Mouse (Mus musculus): ENCODE data around the gene Fam110c. TPM values are rescaled to one million over a fixed set of nuclear protein-coding genes. Genes with fewer than 3 reads are reported as not detected.
"Not testable (repeated sequence)": the region's sequence is repeated elsewhere in the genome, so short reads cannot be mapped to it uniquely, and the experiment has no call there.

Gene Fam110c
- not detected for total RNA-seq (2021)
- long read RNA-seq, experiment 1 = 0 reads
- long read RNA-seq, experiment 2 = 0 reads

GRCm38 (mm10) chr12:31073412-31074354 lies at the start of gene Fam110c:
Gene Fam110c (plus strand): TSS chr12:31073861.
- intact Hi-C loops (cut with DNase I; ENCODE audit: low total_unique reads) = no loop called here
- DNase-seq = no peak

- intact Hi-C loops (cut with DNase I; ENCODE audit: low total_unique reads) = no loop called here
- no peak for DNase-seq
Measured at GRCm38 (mm10) chr12:31026423-31026822, 47.2 kb upstream of the Fam110c start.

- DNase-seq = no peak
- intact Hi-C loops (cut with DNase I; ENCODE audit: low total_unique reads) = no loop called here
Measured at GRCm38 (mm10) chr12:31052066-31052465, 21.6 kb upstream of the Fam110c start.

GRCm38 (mm10) chr12:31056291-31056864 lies 17.3 kb upstream of the Fam110c start:
- DNase-seq = no peak
- intact Hi-C loops (cut with DNase I; ENCODE audit: low total_unique reads) = no loop called here

- DNase-seq = no peak
- intact Hi-C loops (cut with DNase I; ENCODE audit: low total_unique reads) = no loop called here
Measured at GRCm38 (mm10) chr12:31059393-31059853, 14.2 kb upstream of the Fam110c start.

GRCm38 (mm10) chr12:31060245-31060644 lies 13.4 kb upstream of the Fam110c start:
- no peak for DNase-seq

GRCm38 (mm10) chr12:31071222-31071621 lies 2.4 kb upstream of the Fam110c start:
- DNase-seq = no peak
- intact Hi-C loops (cut with DNase I; ENCODE audit: low total_unique reads) = no loop called here

More at GRCm38 (mm10) chr12:31060245-31060644, 13.4 kb upstream of the Fam110c start:
- intact Hi-C loops (cut with DNase I; ENCODE audit: low total_unique reads) = no loop called here

GRCm38 (mm10) chr12:31074355-31074786 lies 710 bp downstream of the Fam110c start:
- DNase-seq; intact Hi-C loops (cut with DNase I; ENCODE audit: low total_unique reads): not testable (repeated sequence)

- intact Hi-C loops (cut with DNase I; ENCODE audit: low total_unique reads) = no loop called here
- DNase-seq = no peak
Measured at GRCm38 (mm10) chr12:31074839-31075538, 1.3 kb downstream of the Fam110c start.

- intact Hi-C loops (cut with DNase I; ENCODE audit: low total_unique reads) = no loop called here
Measured at GRCm38 (mm10) chr12:31077020-31077419, 3.4 kb downstream of the Fam110c start.

GRCm38 (mm10) chr12:31078030-31078429 lies 4.4 kb downstream of the Fam110c start:
- intact Hi-C loops (cut with DNase I; ENCODE audit: low total_unique reads) = no loop called here
- no peak for DNase-seq

More at GRCm38 (mm10) chr12:31077020-31077419, 3.4 kb downstream of the Fam110c start:
- DNase-seq = no peak

- intact Hi-C loops (cut with DNase I; ENCODE audit: low total_unique reads) = no loop called here
- DNase-seq = no peak
Measured at GRCm38 (mm10) chr12:31080352-31080751, 6.7 kb downstream of the Fam110c start.

- intact Hi-C loops (cut with DNase I; ENCODE audit: low total_unique reads) = no loop called here
- no peak for DNase-seq
Measured at GRCm38 (mm10) chr12:31080890-31081554, 7.4 kb downstream of the Fam110c start.

GRCm38 (mm10) chr12:31083007-31083406 lies 9.3 kb downstream of the Fam110c start:
- DNase-seq = no peak
- intact Hi-C loops (cut with DNase I; ENCODE audit: low total_unique reads) = no loop called here

- no peak for DNase-seq
- intact Hi-C loops (cut with DNase I; ENCODE audit: low total_unique reads) = no loop called here
Measured at GRCm38 (mm10) chr12:31083407-31083806, 9.7 kb downstream of the Fam110c start.

- intact Hi-C loops (cut with DNase I; ENCODE audit: low total_unique reads) = no loop called here
- DNase-seq = no peak
Measured at GRCm38 (mm10) chr12:31087060-31087459, 13.4 kb downstream of the Fam110c start.

- intact Hi-C loops (cut with DNase I; ENCODE audit: low total_unique reads) = no loop called here
- DNase-seq = no peak
Measured at GRCm38 (mm10) chr12:31090401-31090800, 16.7 kb downstream of the Fam110c start.

GRCm38 (mm10) chr12:31090882-31091640 lies 17.4 kb downstream of the Fam110c start:
- no peak for DNase-seq
- intact Hi-C loops (cut with DNase I; ENCODE audit: low total_unique reads) = no loop called here

GRCm38 (mm10) chr12:31092481-31092880 lies 18.8 kb downstream of the Fam110c start:
- intact Hi-C loops (cut with DNase I; ENCODE audit: low total_unique reads) = no loop called here
- no peak for DNase-seq

Data from gastrocnemius, postnatal 14 days (tissue).